Mouse (Mus musculus): ENCODE results near the gene Tyrobp. TPM values are rescaled to one million over a fixed set of nuclear protein-coding genes. Genes with fewer than 3 reads are reported as not detected.

The Tyrobp gene
- polyA plus RNA-seq, 1 experiment from 2014 or later: 84.5 TPM

Other genes starting within 250 kb of the Tyrobp start
- gene Zfp146, start 244.0 kb upstream of the Tyrobp start, polyA plus RNA-seq (2015; fragmentation: Nextera tagmentation; extraction: Ambion mirVana): 15.0 and 18.0 TPM in 2 replicates
- gene Cox7a1, start 229.6 kb upstream of the Tyrobp start, polyA plus RNA-seq (2015; fragmentation: Nextera tagmentation; extraction: Ambion mirVana): 13.8 and 22.0 TPM in 2 replicates
- gene Capns1, start 214.9 kb upstream of the Tyrobp start, polyA plus RNA-seq (2015; fragmentation: Nextera tagmentation; extraction: Ambion mirVana): 106 and 111 TPM in 2 replicates
- 129 and 139 TPM in 2 replicates for gene Polr2i, start 181.8 kb upstream of the Tyrobp start, polyA plus RNA-seq (2015; fragmentation: Nextera tagmentation; extraction: Ambion mirVana)
- gene Tbcb, start 181.5 kb upstream of the Tyrobp start, polyA plus RNA-seq (2015; fragmentation: Nextera tagmentation; extraction: Ambion mirVana): 138 and 158 TPM in 2 replicates
- gene Ovol3, start 178.0 kb upstream of the Tyrobp start, polyA plus RNA-seq (2015; fragmentation: Nextera tagmentation; extraction: Ambion mirVana): not detected in 2 replicates
- gene Thap8, start 133.7 kb upstream of the Tyrobp start, polyA plus RNA-seq (2015; fragmentation: Nextera tagmentation; extraction: Ambion mirVana): 0.62 and 0.65 TPM in 2 replicates
- gene Wdr62, start 133.3 kb upstream of the Tyrobp start, polyA plus RNA-seq (2015; fragmentation: Nextera tagmentation; extraction: Ambion mirVana): 5.3 and 6.5 TPM in 2 replicates
- gene Clip3, start 122.0 kb upstream of the Tyrobp start, polyA plus RNA-seq (2015; fragmentation: Nextera tagmentation; extraction: Ambion mirVana): 23.2 and 26.6 TPM in 2 replicates
- 63.2 and 72.3 TPM in 2 replicates for gene Alkbh6, start 105.0 kb upstream of the Tyrobp start, polyA plus RNA-seq (2015; fragmentation: Nextera tagmentation; extraction: Ambion mirVana)
- 65.2 and 73.8 TPM in 2 replicates for gene Syne4, start 99.0 kb upstream of the Tyrobp start, polyA plus RNA-seq (2015; fragmentation: Nextera tagmentation; extraction: Ambion mirVana)
- gene E130208F15Rik, start 92.0 kb upstream of the Tyrobp start, polyA plus RNA-seq (2015; fragmentation: Nextera tagmentation; extraction: Ambion mirVana): 2.4 and 2.6 TPM in 2 replicates
- gene Sdhaf1, start 89.9 kb upstream of the Tyrobp start, polyA plus RNA-seq (2015; fragmentation: Nextera tagmentation; extraction: Ambion mirVana): 14.3 and 16.1 TPM in 2 replicates
- 4.9 and 5.6 TPM in 2 replicates for gene Lrfn3, start 51.0 kb upstream of the Tyrobp start, polyA plus RNA-seq (2015; fragmentation: Nextera tagmentation; extraction: Ambion mirVana)
- 1.4 and 2.0 TPM in 2 replicates for gene Hcst, start 6.1 kb downstream of the Tyrobp start, polyA plus RNA-seq (2015; fragmentation: Nextera tagmentation; extraction: Ambion mirVana)
- gene Nfkbid, start 8.0 kb downstream of the Tyrobp start, polyA plus RNA-seq (2015; fragmentation: Nextera tagmentation; extraction: Ambion mirVana): 2.5 and 2.6 TPM in 2 replicates
- 38.6 and 46.5 TPM in 2 replicates for gene Aplp1, start 31.8 kb downstream of the Tyrobp start, polyA plus RNA-seq (2015; fragmentation: Nextera tagmentation; extraction: Ambion mirVana)
- 4.7 and 6.0 TPM in 2 replicates for gene Kirrel2, start 43.9 kb downstream of the Tyrobp start, polyA plus RNA-seq (2015; fragmentation: Nextera tagmentation; extraction: Ambion mirVana)
- gene Nphs1, start 44.6 kb downstream of the Tyrobp start, polyA plus RNA-seq (2015; fragmentation: Nextera tagmentation; extraction: Ambion mirVana): 3.7 and 5.7 TPM in 2 replicates
- 3.8 and 5.0 TPM in 2 replicates for gene Prodh2, start 79.9 kb downstream of the Tyrobp start, polyA plus RNA-seq (2015; fragmentation: Nextera tagmentation; extraction: Ambion mirVana)
- 7.3 and 8.7 TPM in 2 replicates for gene Arhgap33, start 121.3 kb downstream of the Tyrobp start, polyA plus RNA-seq (2015; fragmentation: Nextera tagmentation; extraction: Ambion mirVana)
- gene Hspb6, start 138.4 kb downstream of the Tyrobp start, polyA plus RNA-seq (2015; fragmentation: Nextera tagmentation; extraction: Ambion mirVana): 49.6 and 51.0 TPM in 2 replicates
- gene Proser3, start 138.5 kb downstream of the Tyrobp start, polyA plus RNA-seq (2015; fragmentation: Nextera tagmentation; extraction: Ambion mirVana): 11.1 and 13.5 TPM in 2 replicates
- 55.0 and 66.3 TPM in 2 replicates for gene Lin37, start 146.1 kb downstream of the Tyrobp start, polyA plus RNA-seq (2015; fragmentation: Nextera tagmentation; extraction: Ambion mirVana)
- 82.5 and 85.7 TPM in 2 replicates for gene U2af1l4, start 149.5 kb downstream of the Tyrobp start, polyA plus RNA-seq (2015; fragmentation: Nextera tagmentation; extraction: Ambion mirVana)
- gene Gm49396, start 149.6 kb downstream of the Tyrobp start, polyA plus RNA-seq (2015; fragmentation: Nextera tagmentation; extraction: Ambion mirVana): 11.1 and 11.5 TPM in 2 replicates
- 135 and 138 TPM in 2 replicates for gene Psenen, start 149.9 kb downstream of the Tyrobp start, polyA plus RNA-seq (2015; fragmentation: Nextera tagmentation; extraction: Ambion mirVana)
- gene Igflr1, start 151.7 kb downstream of the Tyrobp start, polyA plus RNA-seq (2015; fragmentation: Nextera tagmentation; extraction: Ambion mirVana): 2.2 and 3.5 TPM in 2 replicates
- gene Kmt2b, start 175.0 kb downstream of the Tyrobp start, polyA plus RNA-seq (2015; fragmentation: Nextera tagmentation; extraction: Ambion mirVana): 7.6 and 8.4 TPM in 2 replicates
- gene Zbtb32, start 185.1 kb downstream of the Tyrobp start, polyA plus RNA-seq (2015; fragmentation: Nextera tagmentation; extraction: Ambion mirVana): 0.81 and 0.90 TPM in 2 replicates
- 6.8 and 7.4 TPM in 2 replicates for gene Upk1a, start 199.1 kb downstream of the Tyrobp start, polyA plus RNA-seq (2015; fragmentation: Nextera tagmentation; extraction: Ambion mirVana)
- 994 and 1,014 TPM in 2 replicates for gene Cox6b1, start 212.4 kb downstream of the Tyrobp start, polyA plus RNA-seq (2015; fragmentation: Nextera tagmentation; extraction: Ambion mirVana)
- not detected in 2 replicates for gene Etv2, start 222.1 kb downstream of the Tyrobp start, polyA plus RNA-seq (2015; fragmentation: Nextera tagmentation; extraction: Ambion mirVana)
- 110 and 111 TPM in 2 replicates for gene Rbm42, start 236.6 kb downstream of the Tyrobp start, polyA plus RNA-seq (2015; fragmentation: Nextera tagmentation; extraction: Ambion mirVana)